Mouse (Mus musculus): ENCODE data around the gene Tmcc2. TPM values are rescaled to one million over a fixed set of nuclear protein-coding genes. Genes with fewer than 3 reads are reported as not detected.
A peak's percentile ranks its signal among the peaks of the same experiment; 100 is the strongest.

The Tmcc2 gene
- total RNA-seq, 2 experiments from 2014 or later: 178 to 192 TPM

GRCm38 (mm10) chr1:132420206-132420605, 29.1 kb upstream of the Tmcc2 start:
- no peak overlapping the region for H3K27ac ChIP-seq
- intact Hi-C loops (cut with DNase I): no loop called here
- no peak for TF ChIP-seq CTCF (IDR thresholded peaks at IDR 0.05)
- no peak overlapping the region for H3K4me3 ChIP-seq
- DNase-seq (ENCODE audit: extremely low spot score in 1 of 2, low spot score in 2 of 2): no peak

- peak within 1 kb of the TSS; percentile 95 for H3K4me3 ChIP-seq
- peak; percentile 86 to 91 for DNase-seq (ENCODE audit: extremely low spot score in 1 of 2, low spot score in 2 of 2)
- intact Hi-C loops (cut with DNase I): loop anchor here (1.0 to 2.0 kb wide), 2 partner anchors 26 to 51 kb away; partner anchors contain the start of gene Tmcc2
- peak; percentile 55 for TF ChIP-seq CTCF (IDR thresholded peaks at IDR 0.05)
- H3K27ac ChIP-seq: peak within 1 kb of the TSS; percentile 95
Observed at GRCm38 (mm10) chr1:132417319-132418251, 26.5 kb upstream of the Tmcc2 start, which contains the start of gene Dstyk. Gene Dstyk (plus strand): TSS chr1:132417555.

GRCm38 (mm10) chr1:132416943-132417290, 25.8 kb upstream of the Tmcc2 start:
- H3K4me3 ChIP-seq: peak overlapping the region; percentile 95
- intact Hi-C loops (cut with DNase I): loop anchor here (1.0 to 2.0 kb wide), 2 partner anchors 26 to 50 kb away; partner anchors contain the start of gene Tmcc2
- TF ChIP-seq CTCF (IDR thresholded peaks at IDR 0.05): no peak
- DNase-seq (ENCODE audit: extremely low spot score in 1 of 2, low spot score in 2 of 2): no peak
- H3K27ac ChIP-seq: peak overlapping the region; percentile 95

GRCm38 (mm10) chr1:132416244-132416942, 25.3 kb upstream of the Tmcc2 start:
- no peak overlapping the region for H3K4me3 ChIP-seq
- no peak for DNase-seq (ENCODE audit: extremely low spot score in 1 of 2, low spot score in 2 of 2)
- TF ChIP-seq CTCF (IDR thresholded peaks at IDR 0.05): no peak
- H3K27ac ChIP-seq: no peak overlapping the region; the same call in 1 of the 2 replicates
- intact Hi-C loops (cut with DNase I): loop anchor here (2.0 kb wide), 1 partner anchor 50 kb away; no protein-coding TSS in a partner anchor

GRCm38 (mm10) chr1:132410657-132411056, 19.6 kb upstream of the Tmcc2 start:
- DNase-seq (ENCODE audit: extremely low spot score in 1 of 2, low spot score in 2 of 2): no peak

GRCm38 (mm10) chr1:132401843-132402242, 10.8 kb upstream of the Tmcc2 start:
- DNase-seq (ENCODE audit: extremely low spot score in 1 of 2, low spot score in 2 of 2): no peak
- no peak for TF ChIP-seq CTCF (IDR thresholded peaks at IDR 0.05)
- Histone ChIP-seq H3K27ac (no peak overlapping the region), H3K4me3 (no peak overlapping the region)
- intact Hi-C loops (cut with DNase I): no loop called here

More at GRCm38 (mm10) chr1:132410657-132411056, 19.6 kb upstream of the Tmcc2 start:
- Histone ChIP-seq H3K27ac (no peak overlapping the region), H3K4me3 (no peak overlapping the region)
- no peak for TF ChIP-seq CTCF (IDR thresholded peaks at IDR 0.05)
- intact Hi-C loops (cut with DNase I): no loop called here

GRCm38 (mm10) chr1:132400538-132400937, 9.5 kb upstream of the Tmcc2 start:
- no peak overlapping the region for H3K4me3 ChIP-seq
- TF ChIP-seq CTCF (IDR thresholded peaks at IDR 0.05): no peak
- intact Hi-C loops (cut with DNase I): no loop called here
- no peak for DNase-seq (ENCODE audit: extremely low spot score in 1 of 2, low spot score in 2 of 2)
- H3K27ac ChIP-seq: no peak overlapping the region

GRCm38 (mm10) chr1:132396705-132397104, 5.6 kb upstream of the Tmcc2 start:
- no peak for TF ChIP-seq CTCF (IDR thresholded peaks at IDR 0.05)
- no peak for DNase-seq (ENCODE audit: extremely low spot score in 1 of 2, low spot score in 2 of 2)
- intact Hi-C loops (cut with DNase I): no loop called here
- H3K4me3 ChIP-seq: no peak overlapping the region
- no peak overlapping the region for H3K27ac ChIP-seq

- no peak overlapping the region for H3K27ac ChIP-seq
- intact Hi-C loops (cut with DNase I): no loop called here
- no peak for TF ChIP-seq CTCF (IDR thresholded peaks at IDR 0.05)
- no peak overlapping the region for H3K4me3 ChIP-seq
- no peak for DNase-seq (ENCODE audit: extremely low spot score in 1 of 2, low spot score in 2 of 2)
Observed at GRCm38 (mm10) chr1:132392872-132393271, 1.8 kb upstream of the Tmcc2 start.

GRCm38 (mm10) chr1:132391580-132392022, 520 bp upstream of the Tmcc2 start:
- H3K4me3 ChIP-seq: peak overlapping the region; percentile 80
- H3K27ac ChIP-seq: peak overlapping the region; percentile 87
- intact Hi-C loops (cut with DNase I): loop anchor here (1.0 to 2.0 kb wide), 2 partner anchors 15 to 26 kb away; partner anchors contain the start of gene Dstyk
- peak; percentile 79 to 81 for DNase-seq (ENCODE audit: extremely low spot score in 1 of 2, low spot score in 2 of 2)
- no peak for TF ChIP-seq CTCF (IDR thresholded peaks at IDR 0.05)

GRCm38 (mm10) chr1:132389886-132390585, 1.0 kb downstream of the Tmcc2 start:
- peak overlapping the region; percentile 87 for H3K27ac ChIP-seq
- intact Hi-C loops (cut with DNase I): loop anchor here (1.0 to 2.0 kb wide), 2 partner anchors 13 to 23 kb away; no protein-coding TSS in a partner anchor
- peak overlapping the region; percentile 80 for H3K4me3 ChIP-seq
- DNase-seq (ENCODE audit: extremely low spot score in 1 of 2, low spot score in 2 of 2): peak in 1 of 2 experiments; percentile 70
- peak; percentile 55 for TF ChIP-seq CTCF (IDR thresholded peaks at IDR 0.05)
